Mouse (Mus musculus) heart, postnatal 0 days (tissue): ENCODE results near the gene Csnk1g2.

Source experiments
- CTCF ChIP-seq: IDR thresholded peaks from 2 replicates; pipeline ENCODE4 v1.5.1; 2016; ENCODE audit warnings: antibody characterized with exemption, control low read depth, low read depth
- EP300 ChIP-seq: IDR thresholded peaks from 2 replicates; pipeline ENCODE4 v1.6.1; 2016; ENCODE audit warnings: antibody characterized with exemption, low read depth

DNA sequence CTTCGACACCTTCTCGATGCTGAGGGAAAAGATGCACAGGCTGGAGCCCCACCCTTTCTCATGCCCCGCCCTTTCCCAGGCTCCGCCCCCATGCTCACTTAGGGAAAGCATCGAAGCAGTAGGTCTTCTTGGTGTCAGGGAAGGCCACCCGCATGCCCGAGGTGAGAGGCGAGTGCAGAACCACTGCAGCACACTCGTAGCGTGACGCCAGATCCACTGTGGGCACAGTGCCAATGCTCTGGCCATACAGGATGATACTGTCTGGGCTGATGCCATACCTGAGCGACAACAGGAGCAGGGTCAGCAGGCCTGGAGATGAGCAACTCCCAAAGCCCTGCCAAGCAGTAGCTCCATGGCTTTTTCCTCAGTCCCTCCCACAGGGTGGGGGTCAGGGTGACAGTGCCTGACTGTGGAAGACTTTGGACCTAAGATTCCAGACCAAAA lies 38.6 kb upstream of the Csnk1g2 start:
- TF ChIP-seq CTCF (no peak), EP300 (no peak)
